Mouse (Mus musculus) cerebellum, adult 2 months (tissue): ENCODE measurements at regions not wholly inside any gene's neighbourhood (a gene's known extent, or its start where the extent isn't known, plus 50 kb on each side); places are given as distances from the start of the nearest gene placed in this dataset.

Experiments used
- CTCF ChIP-seq: fragments of 200-500 bp; IDR thresholded peaks from 2 replicates; pipeline ENCODE4 v1.5.1; 2011; ENCODE audit warnings: low read depth, mild to moderate bottlenecking, control low read depth, low read length, moderate library complexity, borderline replicate concordance; ENCODE audit not compliant: insufficient read depth
- POLR2A ChIP-seq: fragments of 200-500 bp; IDR thresholded peaks from 2 replicates; pipeline ENCODE4 v1.6.1; 2011; ENCODE audit warnings: low read length, control low read depth, borderline replicate concordance; ENCODE audit not compliant: insufficient read depth

- no peak for TF ChIP-seq CTCF
- TF ChIP-seq POLR2A = no peak
Observed at GRCm38 (mm10) chr3:38820787-38821186, 66.0 kb upstream of the Fat4 start.
